Mouse (Mus musculus) cerebellum, adult 8-10 months (tissue): ENCODE data around the gene Tmem38b.
"Not testable (repeated sequence)": the region's sequence is repeated elsewhere in the genome, so short reads cannot be mapped to it uniquely, and the experiment has no call there.

Experiments
- DNase-seq: peaks from one replicate; pipeline ENCODE4 v3.0.0; 2022

Tmem38b gene

DNA sequence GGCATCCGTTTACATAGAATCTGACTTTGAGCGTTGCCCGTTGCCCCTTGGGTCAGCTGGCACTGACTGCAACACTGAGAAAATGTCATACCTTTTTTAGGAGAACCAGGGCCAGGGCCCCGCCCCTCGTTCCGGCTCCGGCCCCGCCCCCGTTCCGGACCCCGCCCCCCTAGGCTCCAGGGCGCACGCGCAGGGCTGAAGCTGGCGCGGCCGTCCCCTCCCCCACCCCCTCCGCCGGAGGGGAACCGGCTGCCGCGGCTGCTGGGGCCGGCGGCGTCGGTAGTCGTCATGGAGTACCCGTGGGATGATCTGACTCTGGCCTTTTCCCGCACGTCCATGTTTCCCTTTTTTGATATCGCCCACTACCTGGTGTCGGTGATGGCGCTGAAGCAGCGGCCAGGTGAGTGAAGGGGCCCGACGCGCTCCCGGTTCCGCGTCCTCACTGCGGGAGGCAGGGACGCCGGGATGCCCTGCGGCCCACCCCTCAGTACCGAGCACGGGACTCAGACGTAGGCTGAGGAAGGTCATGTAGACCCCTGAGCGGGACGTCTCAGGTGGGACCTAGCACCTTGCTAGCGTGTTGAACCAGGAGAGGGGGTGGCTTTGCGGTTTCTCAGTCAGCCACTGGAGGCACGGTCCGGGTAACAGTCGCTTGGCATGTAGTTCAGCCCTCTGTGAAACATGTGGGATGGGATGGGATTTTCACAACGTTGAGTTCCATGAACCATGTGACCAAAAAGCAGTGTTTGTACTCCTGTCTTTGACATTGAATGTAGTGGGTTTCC is at the start of gene Tmem38b:
Gene Tmem38b, plus strand, starts transcription at position 225 of the 785 bp plus-strand sequence.
- peak; percentile 72 for DNase-seq

GRCm38 (mm10) chr4:53781396-53781795 is 44.4 kb upstream of the Tmem38b start:
- DNase-seq, result no peak

DNA sequence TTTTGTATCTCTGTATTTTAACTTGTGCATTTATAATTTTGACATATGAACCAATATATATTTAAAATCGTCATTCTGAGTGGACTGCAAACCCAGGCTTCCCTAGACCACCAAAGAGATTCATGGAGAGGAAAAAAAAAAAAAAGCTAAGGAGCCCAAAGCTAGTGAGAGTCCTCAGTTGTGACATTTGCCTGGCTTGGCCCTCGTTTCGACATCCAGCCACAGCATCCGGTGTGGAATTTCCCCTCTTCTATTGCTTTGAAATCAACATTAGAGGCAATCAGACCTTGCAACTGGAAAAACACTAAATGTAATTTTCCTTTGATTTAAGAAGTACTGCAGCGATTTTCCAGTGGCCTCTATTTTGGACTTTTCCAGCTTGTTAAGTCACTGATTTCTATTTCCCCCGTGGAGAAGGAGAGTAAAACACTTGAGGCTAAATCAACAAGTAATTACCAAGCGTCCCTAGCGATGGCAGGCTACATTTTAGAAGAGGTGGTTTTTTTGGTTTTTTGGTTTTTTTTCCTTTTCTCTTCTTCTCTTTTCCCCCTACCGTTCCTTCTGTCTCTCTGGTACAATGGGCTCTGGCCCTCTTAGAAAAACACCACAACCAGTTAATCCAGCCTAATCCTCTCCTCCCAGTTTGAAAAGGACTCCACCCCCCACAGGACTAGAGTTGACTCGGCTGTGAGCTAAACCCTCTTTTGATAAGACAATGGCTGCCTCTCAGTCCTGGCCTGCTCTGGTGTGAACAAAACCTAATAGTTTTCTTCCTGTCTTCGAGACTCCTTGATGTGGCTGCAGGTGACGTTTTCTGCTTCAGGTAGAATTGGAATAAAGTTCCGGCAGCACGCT is 43.4 kb upstream of the Tmem38b start:
- no peak for DNase-seq

DNA sequence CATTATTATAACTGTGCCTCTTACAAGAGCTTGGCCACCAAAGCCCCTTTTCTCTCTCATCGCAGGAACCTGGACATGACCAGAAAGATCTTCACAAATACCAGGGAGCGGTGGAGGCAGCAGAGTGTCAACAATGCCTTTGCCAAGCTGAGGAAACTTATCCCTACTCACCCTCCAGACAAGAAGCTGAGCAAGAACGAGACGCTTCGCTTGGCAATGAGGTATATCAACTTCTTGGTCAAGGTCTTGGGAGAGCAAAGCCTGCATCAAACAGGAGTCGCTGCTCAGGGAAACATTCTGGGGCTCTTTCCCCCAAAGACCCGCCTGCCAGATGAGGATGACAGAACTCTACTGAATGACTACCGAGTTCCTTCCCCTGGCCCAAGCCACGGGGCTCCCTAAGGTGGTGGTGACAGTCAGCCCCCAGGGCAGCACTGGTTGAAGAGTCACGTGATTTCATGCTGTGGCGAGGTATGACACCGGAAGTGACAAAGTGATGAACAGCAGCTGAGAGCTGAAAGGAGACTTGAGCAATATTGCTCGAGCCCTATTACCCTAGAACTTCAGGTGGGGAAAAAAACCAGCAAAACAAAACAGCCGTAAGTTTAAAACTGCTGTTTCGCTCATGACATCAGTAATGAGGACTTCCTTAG is 40.0 kb upstream of the Tmem38b start:
- DNase-seq, result no peak

DNA sequence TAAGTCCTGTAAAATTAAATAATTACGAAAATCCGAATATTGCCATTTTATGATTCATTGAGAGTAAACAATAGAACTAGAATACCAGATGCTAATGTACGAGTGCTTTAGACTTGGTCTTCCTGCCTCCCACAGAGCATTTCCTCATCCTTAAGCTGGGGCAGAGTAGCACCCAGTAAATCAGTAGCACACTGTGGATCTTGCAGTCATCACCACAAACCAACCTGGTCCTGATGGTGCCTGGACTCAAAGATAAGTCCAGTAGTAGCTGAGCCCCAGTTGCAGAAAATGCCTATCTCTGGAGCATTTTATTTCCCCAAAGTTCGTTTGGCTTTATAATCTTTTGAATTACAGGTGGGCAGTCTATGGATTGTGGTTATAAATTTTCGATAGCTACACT is 39.0 kb upstream of the Tmem38b start:
- no peak for DNase-seq

DNA sequence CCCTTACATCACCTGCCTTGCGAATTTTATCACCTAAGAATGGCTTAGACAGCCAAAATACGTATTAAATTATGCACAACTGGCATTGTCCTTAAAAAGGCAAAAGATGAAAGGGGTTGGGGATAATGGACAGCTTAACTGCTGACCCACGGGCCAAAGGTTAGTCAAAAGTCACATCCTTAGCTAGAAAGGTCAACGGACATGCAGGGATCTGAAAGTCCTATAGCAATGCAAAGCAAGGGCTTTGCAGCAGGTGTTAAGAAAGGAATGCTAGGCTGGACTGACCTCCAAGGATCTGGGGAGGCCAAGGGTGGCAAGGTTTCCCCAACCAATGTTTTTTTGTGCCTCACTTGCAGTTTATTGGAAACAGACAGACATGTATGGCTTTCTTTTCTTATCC is 36.5 kb upstream of the Tmem38b start:
- DNase-seq, result no peak

DNA sequence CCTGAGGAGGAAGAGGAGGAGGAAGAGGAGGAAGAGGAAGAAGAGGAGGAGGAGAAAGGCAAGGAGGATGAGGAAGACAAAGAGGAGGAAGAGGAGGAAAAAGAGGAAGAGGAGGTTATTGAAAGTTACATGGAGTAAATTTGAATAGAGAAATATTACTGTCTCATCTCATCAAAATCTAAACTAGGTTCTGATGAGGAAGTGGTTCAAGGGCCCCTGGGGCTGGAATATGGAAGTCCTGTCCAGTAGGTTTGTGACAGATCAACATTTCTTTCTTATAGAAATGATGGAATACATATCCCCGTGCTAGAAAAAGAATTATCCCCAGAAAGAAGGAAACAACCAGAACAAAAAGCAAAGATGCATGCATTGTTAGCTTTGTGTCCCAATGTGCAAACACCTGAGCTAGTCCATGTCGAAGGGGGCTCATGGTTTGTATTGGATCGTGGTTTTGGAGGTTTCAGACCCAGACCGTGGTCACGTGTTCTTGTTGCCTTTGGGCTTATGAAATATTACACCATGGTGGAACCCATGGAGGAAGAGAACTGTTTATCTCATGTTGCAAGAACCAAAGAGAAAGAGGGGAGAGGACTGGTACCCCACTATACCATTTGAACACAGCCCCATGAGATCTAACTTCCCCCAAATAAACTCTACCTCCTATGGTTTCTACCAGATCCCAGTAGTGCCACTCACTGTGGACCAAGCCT is 31.4 kb upstream of the Tmem38b start:
- no peak for DNase-seq

DNA sequence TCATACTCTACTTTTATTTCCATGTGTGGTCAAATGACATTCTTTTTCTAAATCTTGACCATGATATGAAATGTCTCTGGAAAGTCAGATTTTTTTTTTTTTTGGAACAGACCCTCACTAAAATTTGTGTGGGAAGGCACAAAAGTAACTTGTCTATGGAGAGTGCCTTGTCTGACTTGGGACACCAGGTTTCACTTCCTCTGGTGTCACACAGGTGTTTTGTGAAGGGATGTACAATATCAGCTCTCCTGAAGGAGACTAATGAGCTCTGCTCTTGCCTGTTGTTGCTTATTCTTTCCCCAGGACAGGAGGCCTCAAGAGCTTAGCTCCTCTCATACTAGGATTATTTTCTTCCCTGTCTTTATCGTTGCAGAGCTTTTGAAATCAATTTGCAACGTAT is 30.8 kb upstream of the Tmem38b start:
- DNase-seq, result no peak

DNA sequence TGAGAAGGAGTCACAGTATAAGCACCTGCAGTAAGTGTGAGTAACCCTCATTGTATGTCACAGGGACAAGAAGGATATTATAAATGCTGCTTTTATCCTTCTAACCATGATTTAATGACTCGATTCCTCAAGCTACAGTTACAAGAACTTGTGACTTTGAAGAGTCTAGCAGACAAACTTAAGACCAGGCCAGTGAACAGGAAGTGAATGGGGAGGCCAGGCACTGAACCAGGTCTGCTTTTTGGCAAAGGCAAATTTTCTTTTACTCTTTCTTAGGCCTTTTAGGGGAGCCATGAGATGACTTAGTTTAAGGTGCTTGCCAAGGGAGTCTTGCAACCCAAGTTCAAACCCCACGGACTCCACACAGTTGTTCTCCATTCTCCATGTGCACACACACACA is 30.1 kb upstream of the Tmem38b start:
- DNase-seq, result no peak

DNA sequence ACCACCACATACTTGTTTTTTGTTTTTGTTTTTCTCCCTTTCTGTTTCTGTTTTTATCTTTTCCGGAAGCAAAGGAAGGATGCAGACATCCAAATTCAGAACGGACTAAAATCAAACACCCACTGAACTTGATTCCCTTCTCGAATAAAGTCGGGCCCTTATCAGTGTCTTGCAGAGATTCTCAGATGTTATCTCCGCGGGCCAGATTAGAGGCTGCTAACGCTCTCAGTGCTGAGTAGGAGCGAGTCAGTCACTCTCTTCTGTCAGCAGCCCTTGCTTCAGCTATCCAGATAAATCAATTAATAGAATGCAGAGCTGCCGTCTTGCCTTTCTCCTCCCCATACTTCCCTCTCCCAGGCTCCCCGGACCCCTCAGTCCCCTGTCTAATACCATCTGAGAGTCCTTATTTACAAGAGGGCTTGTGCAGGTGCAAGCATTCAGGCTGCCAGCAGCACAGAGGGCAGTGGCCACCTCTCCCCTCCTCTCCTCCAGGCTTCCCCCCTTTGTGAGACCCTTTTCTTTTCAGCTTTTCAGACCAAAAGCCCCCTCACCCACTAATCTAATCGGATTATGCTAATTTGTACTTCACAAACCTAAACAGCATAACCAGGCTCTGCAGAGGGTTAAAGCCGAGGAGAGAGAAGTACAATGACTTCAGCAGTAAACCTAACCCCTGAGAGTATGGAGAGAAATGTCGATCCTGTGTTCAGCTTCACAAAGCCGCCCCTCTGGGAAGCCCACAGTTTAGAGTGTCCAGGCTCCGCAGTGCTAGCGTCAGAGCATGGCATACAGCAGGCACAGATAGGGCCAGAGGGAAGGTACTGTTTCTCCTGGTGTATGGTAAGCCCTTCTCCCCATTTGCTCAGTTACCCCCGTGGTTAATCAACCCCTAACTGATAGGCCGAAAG is 28.7 kb upstream of the Tmem38b start:
- DNase-seq, result no peak

DNA sequence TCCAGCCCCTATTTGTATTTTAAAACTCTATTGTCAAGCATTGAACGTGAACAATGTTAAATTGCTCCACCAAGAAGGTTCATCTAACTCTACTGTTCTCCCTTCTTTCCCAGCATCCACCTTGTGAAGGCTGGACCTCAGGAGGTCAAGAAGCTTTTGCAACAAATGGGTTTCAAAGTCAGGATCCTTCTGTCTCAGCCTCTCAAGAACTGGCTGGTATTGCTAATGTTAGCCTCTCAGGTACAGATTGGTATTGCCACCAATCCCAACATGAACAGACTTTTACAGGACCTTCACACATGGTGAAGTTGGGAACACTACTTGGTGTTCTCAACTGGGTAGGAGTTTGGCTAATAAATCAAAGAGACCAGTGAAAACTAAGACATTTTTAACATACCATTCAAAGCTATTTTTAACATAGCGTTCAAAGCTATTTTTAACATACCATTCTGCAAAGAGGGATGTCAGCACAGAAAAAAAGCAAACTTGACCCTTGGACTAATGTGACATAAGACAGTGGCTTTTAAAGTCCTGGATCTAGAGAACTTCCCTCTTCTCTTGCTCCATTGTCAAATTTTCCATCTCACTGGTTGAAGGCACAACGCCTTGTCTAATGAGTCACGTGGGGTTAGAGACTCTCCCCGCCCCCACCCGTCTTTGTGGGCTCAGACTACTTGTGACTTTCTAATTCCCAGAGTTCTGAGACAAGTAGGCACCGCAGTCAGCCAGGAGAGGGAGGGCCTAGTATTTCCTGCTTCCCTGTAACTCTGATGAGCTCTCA is 26.8 kb upstream of the Tmem38b start:
- no peak for DNase-seq

DNA sequence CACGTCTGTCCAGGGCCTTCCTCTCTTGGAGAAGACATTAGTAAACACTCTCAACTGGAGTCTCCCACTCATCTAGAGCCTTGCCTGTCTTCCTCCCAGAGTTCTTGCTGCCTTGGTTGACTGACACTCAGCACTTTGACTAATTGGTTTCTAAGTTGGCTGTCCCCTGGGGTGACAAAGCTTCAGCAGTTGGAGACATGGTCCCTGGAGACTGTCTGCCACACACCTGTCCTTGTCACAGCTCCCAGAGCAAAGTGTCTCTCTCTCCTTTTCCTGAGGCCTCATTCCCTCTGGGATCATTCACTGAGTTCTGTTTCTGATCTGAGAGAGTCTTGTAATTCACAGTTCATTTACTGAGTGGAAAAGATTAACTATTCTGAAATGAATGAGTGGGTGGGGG is 26.1 kb upstream of the Tmem38b start:
- DNase-seq, result no peak

DNA sequence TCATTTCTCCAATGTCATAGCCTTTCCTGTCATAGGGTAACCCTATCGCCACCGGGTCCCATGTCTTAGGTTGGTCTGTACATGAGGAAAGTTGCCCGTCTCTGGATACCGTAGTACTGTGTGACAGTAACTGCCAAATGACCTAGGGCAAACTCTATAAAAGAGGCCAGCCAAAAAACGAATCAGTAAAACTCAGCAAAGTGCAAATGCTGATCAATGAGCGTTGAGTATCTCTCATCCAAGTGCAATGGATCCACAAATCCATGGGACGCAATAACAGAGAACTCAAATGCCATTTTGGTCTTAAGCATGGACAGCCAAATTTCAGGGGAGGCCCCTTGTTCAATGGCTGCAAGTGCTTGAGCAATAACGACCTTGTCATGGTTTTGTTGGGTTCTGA is 22.2 kb upstream of the Tmem38b start:
- DNase-seq, result not testable (repeated sequence)

- DNase-seq, result not testable (repeated sequence)
Observed at GRCm38 (mm10) chr4:53806428-53806827, 19.4 kb upstream of the Tmem38b start.

GRCm38 (mm10) chr4:53818320-53818719 is 7.5 kb upstream of the Tmem38b start:
- DNase-seq, result no peak

DNA sequence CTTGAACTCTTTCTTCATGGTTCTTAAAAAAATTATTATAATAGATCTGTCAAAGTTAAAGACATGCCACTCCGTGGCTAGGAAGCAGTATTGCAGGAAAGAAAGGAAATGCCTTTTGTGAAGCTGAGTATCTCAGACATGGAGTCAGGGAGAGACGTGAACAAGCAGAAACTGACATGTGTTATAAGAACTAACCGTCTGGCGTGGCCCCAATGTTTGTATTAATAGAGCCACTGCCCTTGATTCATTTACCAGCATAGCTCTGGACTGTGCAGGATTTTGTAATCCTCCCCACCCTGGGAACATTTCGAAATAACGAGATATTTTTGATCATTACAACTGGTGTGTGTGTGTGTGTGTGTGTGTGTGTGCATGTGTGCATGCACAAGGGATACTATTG is 2.1 kb upstream of the Tmem38b start:
- no peak for DNase-seq

DNA sequence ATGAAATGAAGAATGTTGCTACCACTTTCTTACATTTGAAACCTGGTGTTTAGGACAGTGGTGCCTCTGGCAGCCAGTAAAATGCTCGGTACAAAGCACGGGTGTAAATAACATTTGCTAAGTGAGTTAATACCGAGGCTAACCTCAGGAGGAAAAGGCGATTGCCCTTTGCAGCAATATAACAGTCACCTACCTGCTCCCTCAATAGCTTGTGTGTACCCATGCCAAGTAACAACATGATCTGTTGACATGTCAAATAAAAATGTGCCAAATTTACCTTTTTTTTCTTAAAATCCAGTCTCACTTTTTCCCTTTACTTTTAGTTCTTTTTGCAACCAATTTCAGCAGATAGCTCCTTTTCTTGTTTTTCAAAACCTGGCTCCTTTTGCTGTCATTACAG is 1.0 kb upstream of the Tmem38b start:
- DNase-seq, result no peak

GRCm38 (mm10) chr4:53826641-53827248 is 900 bp downstream of the Tmem38b start:
- DNase-seq, result peak; percentile 6

DNA sequence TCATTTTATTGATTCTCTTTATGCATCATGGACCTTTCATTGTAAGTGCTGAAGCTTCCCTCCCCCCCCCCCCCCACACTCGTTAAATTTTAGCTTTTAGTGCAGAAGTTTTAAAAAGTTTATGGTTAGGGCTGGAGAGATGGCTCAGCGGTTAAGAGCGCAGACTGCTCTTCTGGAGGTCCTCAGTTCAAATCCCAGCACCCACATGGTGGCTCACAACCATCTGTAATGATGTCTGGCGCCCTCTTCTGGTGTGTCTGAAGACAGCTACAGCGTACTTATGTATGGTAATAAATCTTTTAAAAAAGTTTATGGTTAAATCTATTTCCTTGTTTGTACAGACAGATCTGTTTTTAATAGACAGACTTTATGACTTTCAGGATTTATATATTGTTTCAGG is 2.0 kb downstream of the Tmem38b start:
- DNase-seq, result no peak

GRCm38 (mm10) chr4:53828914-53829313 is 3.1 kb downstream of the Tmem38b start:
- DNase-seq, result no peak

GRCm38 (mm10) chr4:53830016-53830415 is 4.2 kb downstream of the Tmem38b start:
- DNase-seq, result no peak
